ENCODE assay signal across 8 mouse cellular contexts in genomic region chr5:124032001-124032508, GRCm38 (mm10). TPM values are rescaled to one million over a fixed set of nuclear protein-coding genes. Genes with fewer than 3 reads are reported as not detected.
DNase-seq lines count a peak whose midpoint lies in the region; ATAC-seq and TF ChIP-seq lines count a peak whose summit lies in the region.

Gene Vps37b, minus strand, starts transcription at chr5:124032270.

- no peaks in the 10 kb centered on the region for H3K9me3 ChIP-seq in limb, embryonic 13.5 days
- no peaks in the 10 kb centered on the region for H3K9me3 ChIP-seq in midbrain, embryonic 15.5 days

- peaks cover 8% of the 10 kb centered on the region for H3K36me3 ChIP-seq in limb, embryonic 13.5 days
- no peaks in the 10 kb centered on the region for H3K36me3 ChIP-seq in midbrain, embryonic 15.5 days (replicated peaks)

- H3K4me1 ChIP-seq in embryonic fibroblast, embryonic 13.5 days (ENCODE audit: control insufficient read depth, insufficient read depth, low read length), result peaks cover 14% of the 10 kb centered on the region
- H3K4me1 ChIP-seq in limb, embryonic 13.5 days, result peaks cover 37% of the 10 kb centered on the region
- H3K4me1 ChIP-seq in midbrain, embryonic 15.5 days, result peaks cover 38% of the 10 kb centered on the region

- H3K27ac ChIP-seq in embryonic fibroblast, embryonic 13.5 days (ENCODE audit: insufficient read depth, low read length), result peak within 1 kb of the TSS; percentile 29
- peak within 1 kb of the TSS; percentile 94 for H3K27ac ChIP-seq in limb, embryonic 13.5 days
- H3K27ac ChIP-seq in midbrain, embryonic 15.5 days, result peak within 1 kb of the TSS; percentile 92

- H3K27me3 ChIP-seq in limb, embryonic 13.5 days, result no peaks in the 10 kb centered on the region
- no peaks in the 10 kb centered on the region for H3K27me3 ChIP-seq in midbrain, embryonic 15.5 days (replicated peaks)

- H3K4me2 ChIP-seq in limb, embryonic 13.5 days (replicated peaks), result peak within 1 kb of the TSS; percentile 90
- peak within 1 kb of the TSS; percentile 66 for H3K4me2 ChIP-seq in midbrain, embryonic 15.5 days

- TF ChIP-seq CTCF in embryonic fibroblast, embryonic 13.5 days (IDR thresholded peaks at IDR 0.05; ENCODE audit: borderline replicate concordance, insufficient read depth, low read length), result no peak

- peak; percentile 89 for TF ChIP-seq POLR2A in embryonic fibroblast, embryonic 13.5 days (IDR thresholded peaks at IDR 0.05; ENCODE audit: low read depth, low read length)

- H3K4me3 ChIP-seq in embryonic fibroblast, embryonic 13.5 days (ENCODE audit: insufficient read depth, low read length), result peak within 1 kb of the TSS; percentile 79
- peak within 1 kb of the TSS; percentile 87 for H3K4me3 ChIP-seq in limb, embryonic 13.5 days
- peak within 1 kb of the TSS; percentile 77 for H3K4me3 ChIP-seq in midbrain, embryonic 15.5 days

- WGBS in limb, embryonic 13.5 days, result under 1% methylated on average over 52 of the region's 52 CpGs
- under 1% methylated on average over 52 of the region's 52 CpGs for WGBS in midbrain, embryonic 15.5 days

- peak; percentile 87 for ATAC-seq in limb, embryonic 13.5 days (ENCODE audit: low FRiP score, low read depth)
- ATAC-seq in midbrain, embryonic 15.5 days (replicated peaks), result peak; percentile 69

- peak within 1 kb of the TSS; percentile 95 for H3K9ac ChIP-seq in limb, embryonic 13.5 days
- H3K9ac ChIP-seq in midbrain, embryonic 15.5 days, result peak within 1 kb of the TSS; percentile 88

- peak; percentile 98 to 99 for DNase-seq in B cell, adult 2 months
- peak; percentile 95 for DNase-seq in brain, adult 2 months (ENCODE audit: low read depth, low spot score)
- peak; percentile 81 to 84 for DNase-seq in heart, adult 9 months (ENCODE audit: low spot score in 2 of 2)
- DNase-seq in kidney, adult 9 months, result peak; percentile 87
- peak; percentile 81 to 93 for DNase-seq in spleen, adult 18-20 months

RNA-seq across cellular contexts. Expression of gene Vps37b, which starts in this region (rescaled TPM):
- 12.6 and 13.1 TPM in 2 replicates for polyA plus RNA-seq in embryonic fibroblast, embryonic 13.5 days (2011; ENCODE audit: insufficient read length, low read depth, missing spikeins)
- polyA plus RNA-seq in limb, embryonic 13.5 days (2015; fragmentation: Nextera tagmentation; extraction: Ambion mirVana), result 40.9 and 43.7 TPM in 2 replicates
- 66.7 and 73.7 TPM in 2 replicates for polyA plus RNA-seq in midbrain, embryonic 15.5 days (2015; fragmentation: Nextera tagmentation; extraction: Ambion mirVana)

Comparison
In these comparisons a context has a peak if more than half of its experiments do, and no peak if none do; other contexts are left out.
1. Peak in every context shown above with its lines: DNase-seq, ATAC-seq, H3K4me3 ChIP-seq and H3K27ac ChIP-seq.
2. H3K27ac ChIP-seq: peak in every context shown above with its lines; median percentile 94 in limb, embryonic 13.5 days; 92 in midbrain, embryonic 15.5 days; 29 in embryonic fibroblast, embryonic 13.5 days.